Mouse (Mus musculus): ENCODE measurements around the gene Rbm28. TPM values are rescaled to one million over a fixed set of nuclear protein-coding genes. Genes with fewer than 3 reads are reported as not detected.

The Rbm28 gene
- total and polyA plus RNA-seq, 3 experiments, result 37.6 to 103 (median 56.2) TPM

- in situ Hi-C loops (cut with MboI; ENCODE audit: low pct_ligation_motif_present, low pct_unique_long_range_greater_than_20kb, low sequenced_read_pairs) (no loop called here), dilution Hi-C loops (cut with MboI; ENCODE audit: extremely low pct_ligation_motif_present, extremely low pct_unique_long_range_greater_than_20kb, low sequenced_read_pairs) (no loop called here)
- no peaks in the 10 kb centered on the region for H3K79me2 ChIP-seq (replicated peaks; ENCODE audit: control insufficient read depth, extremely low read depth, insufficient read depth, poor library complexity, severe bottlenecking)
- TF ChIP-seq JUN (IDR thresholded peaks at IDR 0.05; ENCODE audit: insufficient read depth, low read depth, low read length) (no peak), IRF4 (IDR thresholded peaks at IDR 0.05; ENCODE audit: low read depth, low read length) (no peak), POLR2A (IDR thresholded peaks at IDR 0.05; ENCODE audit: low read depth, low read length) (no peak), KAT2A (IDR thresholded peaks at IDR 0.05; ENCODE audit: insufficient replicate concordance, low read length) (no peak), MEF2A (IDR thresholded peaks at IDR 0.05; ENCODE audit: borderline replicate concordance, low read depth, low read length) (no peak)
- 0 out of 4 replicates have a peak, but pooled peaks cover 0 to 3% of the 10 kb centered on the region in 2 experiments for H3K4me1 ChIP-seq (ENCODE audit: control insufficient read depth in 1 of 2, insufficient read depth in 2 of 2)
- peaks cover 2% of the 10 kb centered on the region for H3K27me3 ChIP-seq (replicated peaks)
- no peaks in the 10 kb centered on the region for H3K36me3 ChIP-seq (replicated peaks in 1 of 2; ENCODE audit: control insufficient read depth in 1 of 2, insufficient read depth in 1 of 2, low read length in 1 of 2)
- DNase-seq (ENCODE audit: extremely low read depth), result no peak
- no peak overlapping the region for H3K27ac ChIP-seq (ENCODE audit: insufficient read depth, low read depth)
- H3K4me2 ChIP-seq (ENCODE audit: insufficient read depth, low read depth, poor library complexity, severe bottlenecking), result no peak overlapping the region
- no peak overlapping the region for H3K9ac ChIP-seq (ENCODE audit: insufficient read depth, low read depth)
- no peak overlapping the region for H3K4me3 ChIP-seq (replicated peaks in 1 of 3; ENCODE audit: low read depth in 2 of 3, low read length in 2 of 3, poor library complexity in 1 of 3)
- H3K9me3 ChIP-seq (replicated peaks; ENCODE audit: low read length), result peaks cover 19% of the 10 kb centered on the region
Measured at GRCm38 (mm10) chr6:29111501-29111900, 53.3 kb downstream of the Rbm28 start.

GRCm38 (mm10) chr6:29108376-29108775 is 56.4 kb downstream of the Rbm28 start:
- no peak overlapping the region for H3K27ac ChIP-seq (ENCODE audit: insufficient read depth, low read depth)
- H3K27me3 ChIP-seq (replicated peaks), result peaks cover 7% of the 10 kb centered on the region
- H3K4me1 ChIP-seq (ENCODE audit: control insufficient read depth in 1 of 2, insufficient read depth in 2 of 2), result no peaks in the 10 kb centered on the region
- TF ChIP-seq JUN (IDR thresholded peaks at IDR 0.05; ENCODE audit: insufficient read depth, low read depth, low read length) (no peak), GABPA (IDR thresholded peaks at IDR 0.05; ENCODE audit: insufficient replicate concordance, low read depth, low read length) (no peak), TCF12 (IDR thresholded peaks at IDR 0.05; ENCODE audit: low read depth, low read length) (no peak), ZNF384 (IDR thresholded peaks at IDR 0.05; ENCODE audit: low read depth, low read length) (no peak), ZMIZ1 (IDR thresholded peaks at IDR 0.05; ENCODE audit: low read depth, low read length) (no peak), ETS1 (conservative IDR thresholded peaks at IDR 0.05; ENCODE audit: low read depth, low read length) (no peak), MEF2A (IDR thresholded peaks at IDR 0.05; ENCODE audit: borderline replicate concordance, low read depth, low read length) (no peak), RCOR1 (conservative IDR thresholded peaks at IDR 0.05; ENCODE audit: low read depth, low read length) (no peak), HCFC1 (IDR thresholded peaks at IDR 0.05; ENCODE audit: low read depth, low read length) (no peak), USF2 (conservative IDR thresholded peaks at IDR 0.05; ENCODE audit: low read depth, low read length) (no peak), USF1 (IDR thresholded peaks at IDR 0.05; ENCODE audit: low read depth, low read length) (no peak), MAZ (IDR thresholded peaks at IDR 0.05; ENCODE audit: low read depth, low read length) (no peak), CHD2 (IDR thresholded peaks at IDR 0.05; ENCODE audit: low read length) (no peak)
- dilution Hi-C loops (cut with MboI; ENCODE audit: extremely low pct_ligation_motif_present, extremely low pct_unique_long_range_greater_than_20kb, low sequenced_read_pairs) (no loop called here), in situ Hi-C loops (cut with MboI; ENCODE audit: low pct_ligation_motif_present, low pct_unique_long_range_greater_than_20kb, low sequenced_read_pairs) (no loop called here)
- no peaks in the 10 kb centered on the region for H3K36me3 ChIP-seq (replicated peaks in 1 of 2; ENCODE audit: control insufficient read depth in 1 of 2, insufficient read depth in 1 of 2, low read length in 1 of 2)
- no peak overlapping the region for H3K4me2 ChIP-seq (ENCODE audit: insufficient read depth, low read depth, poor library complexity, severe bottlenecking)
- H3K9me3 ChIP-seq (replicated peaks; ENCODE audit: low read length), result peaks cover 19% of the 10 kb centered on the region
- no peaks in the 10 kb centered on the region for H3K79me2 ChIP-seq (replicated peaks; ENCODE audit: control insufficient read depth, extremely low read depth, insufficient read depth, poor library complexity, severe bottlenecking)
- no peak overlapping the region for H3K9ac ChIP-seq (ENCODE audit: insufficient read depth, low read depth)
- no peak for DNase-seq (ENCODE audit: extremely low read depth)
- no peak overlapping the region for H3K4me3 ChIP-seq (replicated peaks in 1 of 3; ENCODE audit: low read depth in 2 of 3, low read length in 2 of 3, poor library complexity in 1 of 3)
